Mouse (Mus musculus) kidney, adult 8-10 months (tissue): Measurements from ENCODE around the gene Tomm40.

Experiments used
- DNase-seq, 2 experiments: peaks; one replicate each; pipeline ENCODE4 v3.0.0; 2022

Gene Tomm40

DNA sequence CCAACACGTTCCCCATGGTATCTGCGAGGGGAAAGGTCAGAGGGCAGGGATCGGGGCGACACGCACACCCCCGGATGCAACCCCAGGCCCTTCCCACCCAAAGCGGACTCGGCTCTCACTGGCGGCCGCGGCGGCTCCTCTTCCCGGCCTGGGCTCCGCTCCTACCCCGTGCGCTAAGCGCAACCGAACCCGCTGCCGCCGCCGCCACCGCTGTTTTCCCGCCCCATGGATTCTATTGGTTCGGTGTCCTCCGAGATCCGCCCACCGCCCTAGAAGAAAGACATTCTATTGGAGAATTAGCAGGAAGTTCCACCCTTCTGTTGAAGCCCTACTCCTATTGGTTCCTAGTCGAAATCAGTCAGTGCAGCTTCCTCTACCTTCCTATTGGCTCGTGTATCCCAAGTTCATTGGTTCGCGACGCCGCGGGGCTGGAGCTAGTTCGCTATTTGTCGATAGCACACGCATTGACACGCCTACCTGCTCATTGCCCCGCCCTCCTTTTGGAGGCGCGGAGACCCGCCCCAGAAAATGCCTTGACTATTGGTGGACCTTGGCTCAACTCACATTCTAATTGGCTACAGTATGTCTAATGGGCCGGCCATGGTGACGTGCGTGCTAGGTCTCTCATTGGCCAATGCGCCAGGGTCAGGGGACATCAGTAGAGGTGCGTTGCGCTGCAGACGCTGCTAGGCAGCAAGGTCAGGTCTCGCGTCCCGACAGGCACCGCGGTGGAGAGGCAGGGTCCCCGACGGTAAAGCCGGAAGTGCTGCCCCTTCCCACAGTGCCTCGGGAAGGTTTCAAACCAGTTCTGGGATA lies at the start of gene Tomm40:
TSS of gene Tomm40 (minus strand) at position 200 of the 816 bp plus-strand sequence.
- DNase-seq, result peak; percentile 100

DNA sequence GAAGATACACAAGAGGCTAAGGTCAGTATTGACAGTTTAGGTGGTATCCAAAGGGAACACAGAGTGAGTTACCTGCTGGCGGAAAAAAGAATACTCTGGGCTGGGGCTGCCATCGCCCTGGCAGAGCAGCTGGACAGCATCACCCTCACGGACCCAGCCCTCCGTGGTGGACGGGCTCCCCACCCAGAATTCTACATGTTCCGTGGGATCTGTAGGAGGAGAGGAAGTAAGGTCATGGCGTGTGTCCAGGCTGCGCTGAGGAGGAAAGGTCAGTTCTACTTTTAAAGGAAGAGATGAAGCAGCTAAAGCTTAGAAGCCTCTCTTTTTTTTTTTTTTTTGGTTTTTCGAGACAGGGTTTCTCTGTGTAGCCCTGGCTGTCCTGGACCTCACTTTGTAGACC lies 49.3 kb upstream of the Tomm40 start:
- DNase-seq, result no peak

DNA sequence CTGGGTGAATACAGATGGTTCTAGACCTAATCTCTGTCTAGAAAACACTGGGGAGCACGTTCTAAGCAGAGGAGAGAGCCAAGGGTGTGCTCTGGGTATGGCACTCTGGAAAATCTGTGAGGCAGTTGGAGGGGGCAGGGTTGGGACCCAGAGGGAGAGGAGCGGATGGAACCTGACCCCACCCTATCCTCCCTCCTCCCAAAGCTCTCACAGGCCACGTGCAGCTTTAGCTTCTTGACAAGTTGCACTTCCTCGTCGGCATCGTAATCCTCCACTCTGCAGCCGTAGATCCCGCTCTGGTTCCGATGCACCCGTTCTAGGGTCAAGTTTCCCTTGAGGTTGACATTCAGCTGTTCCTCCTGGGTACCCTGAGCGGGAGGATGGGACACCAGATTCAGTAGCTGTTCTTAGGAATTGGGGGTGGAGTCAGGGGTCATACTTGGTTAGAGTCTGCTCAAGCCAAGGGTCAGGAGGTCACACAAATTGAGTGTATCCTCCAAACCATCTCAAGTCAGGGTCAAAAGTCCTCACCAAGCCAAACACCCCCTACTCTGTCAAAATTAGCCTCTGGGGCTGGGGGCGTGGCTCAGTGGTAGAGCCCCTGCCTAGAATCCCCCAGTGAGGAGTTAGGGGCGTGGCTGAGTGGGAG lies 48.7 kb upstream of the Tomm40 start:
- DNase-seq, result peak in 1 of 2 experiments; percentile 30

DNA sequence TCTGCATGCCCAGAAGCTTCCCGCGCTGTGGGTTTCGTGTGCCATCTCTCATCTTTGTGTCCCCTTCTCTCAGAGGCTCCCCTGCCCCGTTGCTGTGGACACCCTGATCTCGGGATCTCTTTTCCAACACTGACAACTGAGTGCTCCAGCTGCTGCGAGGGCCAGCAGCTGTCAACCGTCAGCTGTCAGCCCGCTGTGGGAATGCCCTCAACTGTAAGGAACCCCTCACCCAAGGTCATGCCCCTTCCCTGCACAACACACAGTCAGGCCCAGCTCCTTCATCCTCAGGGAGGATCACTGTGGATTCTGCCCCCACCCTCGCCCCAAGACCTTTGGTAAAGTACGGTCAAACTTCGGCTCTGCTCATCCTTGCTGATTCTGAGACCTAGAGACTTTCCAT lies 47.0 kb upstream of the Tomm40 start:
- no peak for DNase-seq

DNA sequence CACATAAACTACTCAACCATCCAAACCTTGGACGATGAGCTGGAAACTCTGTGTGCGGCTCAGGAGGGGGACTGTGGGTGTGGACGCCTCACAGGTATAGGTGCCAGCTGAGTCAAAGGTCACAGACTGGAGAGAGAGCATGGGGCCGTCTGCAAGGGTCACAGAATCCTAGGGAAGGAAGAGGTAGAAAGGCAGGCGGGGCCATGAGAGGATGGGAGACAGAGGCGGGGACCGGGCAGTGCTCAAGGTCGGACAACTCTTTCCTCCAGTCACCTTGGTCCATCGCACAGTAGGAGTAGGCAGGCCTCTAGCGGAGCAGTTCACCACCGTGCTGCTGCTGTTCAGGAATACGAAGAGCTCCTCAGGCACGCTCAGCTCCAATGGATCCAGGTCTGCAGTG lies 44.8 kb upstream of the Tomm40 start:
- no peak for DNase-seq

DNA sequence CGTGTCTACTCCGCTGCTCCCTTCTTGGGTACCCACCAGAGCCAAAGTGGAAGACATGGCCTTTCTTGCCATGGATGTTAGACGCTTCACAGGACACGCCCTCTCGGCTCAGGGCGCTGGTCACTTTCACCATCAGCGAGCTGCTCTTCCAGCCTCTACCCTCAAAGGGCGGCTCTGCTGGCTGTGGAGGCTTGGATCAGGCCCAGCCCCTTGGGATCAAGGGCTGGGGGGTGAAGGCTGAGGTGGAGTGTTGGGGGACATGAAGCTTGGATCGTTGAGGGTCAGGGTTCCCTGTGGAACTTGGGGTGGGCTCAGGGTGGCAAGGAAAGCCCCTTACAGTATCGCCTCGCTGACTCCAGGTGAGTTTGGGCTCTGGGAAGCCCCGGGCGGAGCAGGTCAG lies 43.4 kb upstream of the Tomm40 start:
- DNase-seq, result no peak

DNA sequence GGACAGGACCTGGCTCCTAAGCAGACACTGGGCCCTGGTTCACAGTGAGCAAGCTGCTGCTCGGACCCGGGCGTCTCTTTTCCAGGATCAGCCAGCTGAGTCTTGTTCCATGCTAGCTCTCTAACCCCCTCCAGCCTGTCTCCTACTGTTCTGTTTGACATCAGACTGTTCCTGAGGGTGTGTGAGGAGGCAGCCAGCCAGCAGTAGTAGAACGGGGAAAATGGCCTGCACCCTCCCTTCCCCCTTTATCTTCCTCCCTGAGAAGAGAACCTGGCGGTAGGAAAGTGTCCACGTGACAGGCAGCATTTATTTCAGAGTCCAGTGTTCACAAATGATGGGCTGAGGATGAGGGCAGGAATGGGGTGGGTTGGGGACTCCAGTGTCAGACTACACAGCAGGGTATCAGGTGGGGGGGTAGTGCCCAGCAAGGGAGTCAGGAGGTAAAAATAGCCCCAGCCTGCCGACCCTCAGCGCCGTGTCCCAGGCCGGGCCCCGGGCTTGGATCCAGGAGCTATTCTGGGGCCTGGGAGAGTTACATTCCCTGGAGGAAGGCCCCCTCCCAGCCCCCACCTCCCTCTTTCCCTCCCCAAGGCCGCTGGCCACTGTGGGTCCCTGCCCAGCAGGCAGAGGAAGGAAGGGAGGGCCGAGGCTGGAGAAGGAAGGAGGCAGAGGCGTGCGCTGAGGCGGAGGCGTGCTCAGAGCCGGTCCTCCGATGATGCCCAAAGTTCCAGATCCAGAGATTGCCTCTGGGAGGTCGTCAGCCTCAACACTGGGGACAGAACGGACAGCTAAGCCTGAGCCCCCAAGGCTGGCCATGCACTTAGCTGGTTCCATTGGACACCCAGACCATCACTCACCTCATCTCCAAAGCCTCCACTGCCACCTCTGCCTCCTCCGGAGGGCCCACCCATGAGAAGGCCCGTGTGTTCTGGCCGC lies 40.9 kb upstream of the Tomm40 start:
- DNase-seq, result peak; percentile 64

DNA sequence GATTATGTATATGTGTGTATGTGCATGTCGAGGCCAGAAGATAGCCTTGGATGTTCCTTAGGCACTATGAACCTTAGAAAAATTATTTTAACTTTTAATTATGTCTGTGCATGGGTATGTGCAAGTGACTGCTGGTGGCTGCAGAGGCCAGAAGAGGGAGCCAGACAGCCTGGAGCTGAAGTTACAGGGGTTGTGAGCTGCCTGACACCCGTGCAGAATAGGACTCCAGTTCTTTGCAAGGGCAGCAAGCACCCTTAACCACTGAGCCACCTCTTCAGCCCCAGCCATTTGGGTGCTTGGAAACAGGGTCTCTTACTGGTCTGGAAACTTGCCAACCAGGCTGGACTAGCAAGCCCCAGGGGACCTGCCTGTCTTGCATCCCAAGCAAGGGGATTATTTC lies 39.8 kb upstream of the Tomm40 start:
- DNase-seq, result no peak

DNA sequence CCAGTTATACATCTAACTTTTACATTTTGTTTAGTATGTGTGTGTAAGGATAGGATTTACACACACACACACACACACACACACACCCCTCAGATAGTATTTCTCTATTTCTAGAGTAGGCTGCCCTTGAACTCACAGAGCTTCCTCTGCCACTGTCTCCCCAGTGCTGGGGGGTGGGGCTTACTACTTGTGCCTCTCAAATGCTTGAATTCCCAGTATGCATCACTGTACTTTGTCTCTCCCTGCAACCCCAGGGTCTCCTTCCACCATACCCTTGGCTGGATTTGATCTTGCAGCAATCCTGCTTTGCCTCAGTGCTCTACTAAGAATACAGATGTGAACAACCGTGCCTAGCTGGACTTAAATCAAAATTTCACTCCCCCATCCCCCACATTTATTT lies 38.8 kb upstream of the Tomm40 start:
- no peak for DNase-seq

DNA sequence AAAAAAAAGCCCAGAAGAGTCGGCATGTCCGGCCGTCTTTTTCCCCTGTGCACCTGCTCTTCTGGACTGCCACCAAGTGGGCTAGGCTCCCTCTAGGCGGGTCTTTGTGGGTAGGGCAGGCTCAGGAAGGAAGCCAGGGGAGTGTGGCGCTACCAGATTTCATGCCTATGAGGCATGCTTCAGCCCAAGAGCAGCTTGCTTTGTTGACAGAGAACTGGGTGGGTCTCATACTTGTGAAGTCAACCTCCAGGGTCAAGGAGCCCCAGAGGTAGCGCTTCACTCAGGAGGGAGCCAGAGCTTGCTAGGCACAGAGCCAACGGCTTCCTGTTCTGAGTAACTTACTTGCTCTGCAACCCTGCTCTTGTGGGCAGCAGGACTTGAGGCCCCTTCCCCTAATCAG lies 38.3 kb upstream of the Tomm40 start:
- peak in 1 of 2 experiments; percentile 41 for DNase-seq

DNA sequence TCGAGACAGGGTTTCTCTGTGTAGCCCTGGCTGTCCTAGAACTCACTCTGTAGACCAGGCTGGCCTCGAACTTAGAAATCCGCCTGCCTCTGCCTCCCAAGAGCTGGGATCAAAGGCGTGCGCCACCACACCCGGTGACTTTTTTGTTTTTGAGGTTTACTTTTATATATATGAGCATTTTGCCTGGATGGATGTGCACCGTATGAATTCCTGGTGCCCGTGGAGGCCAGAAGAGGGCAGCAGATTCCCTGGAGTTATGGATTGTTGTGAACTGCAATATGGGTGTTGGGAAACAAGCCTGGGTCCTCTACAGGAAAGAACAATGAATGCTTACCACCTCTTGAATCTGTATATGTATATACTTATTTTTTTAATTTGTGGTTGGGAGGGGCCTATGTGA lies 37.4 kb upstream of the Tomm40 start:
- DNase-seq, result no peak

DNA sequence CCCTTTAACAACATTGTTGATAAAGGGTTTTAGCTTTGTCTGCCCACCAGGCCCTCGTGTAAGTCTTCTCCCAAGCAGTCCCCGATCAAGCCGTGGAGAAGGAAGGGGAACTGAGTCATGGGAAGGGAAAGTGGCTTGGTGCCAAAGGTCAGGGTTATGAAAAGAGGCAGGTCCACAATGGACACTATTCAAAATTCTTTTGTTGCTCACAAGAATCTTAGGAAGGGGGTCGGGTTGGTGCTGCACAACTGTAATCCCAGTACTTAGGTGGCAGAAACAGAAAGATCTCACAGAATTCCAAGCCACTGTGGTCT lies 35.8 kb upstream of the Tomm40 start:
- DNase-seq, result no peak

DNA sequence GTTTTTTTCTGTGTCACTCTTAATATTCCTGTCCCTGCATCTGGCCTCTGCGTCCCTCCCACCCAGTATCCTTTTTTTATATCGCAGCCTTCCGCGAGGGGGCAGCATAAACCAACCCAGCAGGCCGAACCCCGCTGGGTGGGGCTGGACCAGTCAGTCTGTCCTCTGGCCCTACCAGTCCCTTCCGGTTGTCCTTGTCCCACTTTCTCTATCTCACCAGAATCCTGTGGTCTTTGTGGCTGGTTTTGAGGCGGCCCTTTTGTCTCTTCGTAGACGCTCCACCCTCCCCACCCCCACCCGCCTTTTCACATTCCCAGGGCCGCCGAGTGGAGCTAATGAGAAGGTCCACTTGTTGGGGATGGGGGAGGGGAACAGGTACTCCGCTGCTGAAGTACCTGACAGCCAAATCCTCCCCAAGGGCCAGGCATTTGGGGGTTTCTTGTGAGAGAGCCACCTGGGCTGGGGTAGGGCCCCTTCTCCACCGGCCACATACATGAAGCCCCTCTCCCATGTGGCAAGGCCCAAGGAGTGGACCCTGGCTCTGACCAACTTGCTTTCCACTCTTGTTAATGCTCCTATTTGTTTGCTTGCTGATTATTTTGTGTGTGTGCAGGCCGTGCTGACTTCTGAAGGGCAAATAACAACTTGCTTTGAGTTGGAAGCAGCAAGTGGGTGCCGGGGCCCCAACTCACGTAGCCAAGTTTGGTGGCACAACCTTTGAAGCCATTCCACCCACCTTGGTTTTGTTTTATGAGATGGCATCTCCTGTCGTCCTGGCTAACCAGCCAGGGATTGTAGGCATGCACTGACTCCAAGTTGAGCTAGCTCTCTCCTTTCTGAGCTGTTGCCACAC lies 35.2 kb upstream of the Tomm40 start, which contains the start of gene Nectin2:
TSS of gene Nectin2 (minus strand) at position 267 of the 853 bp plus-strand sequence.
- DNase-seq, result peak; percentile 88 to 90

DNA sequence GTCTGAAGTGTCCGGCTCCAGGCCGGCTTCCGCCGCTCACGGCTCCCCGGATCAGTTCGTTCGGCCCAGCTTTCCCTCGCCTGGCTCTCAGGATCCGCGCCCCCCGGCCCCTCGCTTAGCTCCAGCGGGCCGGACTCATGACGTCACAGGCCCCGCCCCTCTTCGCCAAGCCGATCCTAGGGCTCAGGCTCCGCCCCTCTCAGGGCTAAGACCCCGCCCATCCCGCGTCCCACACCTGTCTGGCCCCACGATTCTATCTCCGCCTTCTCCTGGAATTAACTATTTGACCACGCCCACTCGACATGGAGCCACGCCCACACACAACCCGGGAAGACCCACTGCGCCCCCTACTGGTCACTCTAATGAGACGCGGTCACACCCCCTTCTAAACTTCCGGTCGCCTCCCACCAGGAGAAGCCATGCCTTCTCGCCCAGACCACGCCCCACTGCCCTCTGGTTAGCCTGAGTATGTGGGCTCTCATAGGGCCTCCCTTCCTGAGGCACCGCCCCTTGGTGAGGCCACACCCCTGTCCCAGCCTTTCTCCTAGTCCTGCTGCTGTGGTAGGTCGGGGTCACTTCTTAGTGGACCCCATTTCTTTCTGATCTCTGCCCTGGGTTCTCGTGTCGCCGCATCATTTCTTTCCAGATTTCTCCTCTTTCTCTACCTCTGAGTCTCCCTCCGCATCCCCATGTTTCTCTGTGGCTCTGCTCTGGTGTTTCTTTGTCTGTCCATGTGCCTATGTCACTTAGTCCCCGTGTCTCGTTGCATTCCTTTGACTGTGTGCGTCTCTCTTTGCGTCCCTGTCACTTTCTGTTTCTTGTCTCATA lies 34.4 kb upstream of the Tomm40 start:
- peak; percentile 99 to 100 for DNase-seq

DNA sequence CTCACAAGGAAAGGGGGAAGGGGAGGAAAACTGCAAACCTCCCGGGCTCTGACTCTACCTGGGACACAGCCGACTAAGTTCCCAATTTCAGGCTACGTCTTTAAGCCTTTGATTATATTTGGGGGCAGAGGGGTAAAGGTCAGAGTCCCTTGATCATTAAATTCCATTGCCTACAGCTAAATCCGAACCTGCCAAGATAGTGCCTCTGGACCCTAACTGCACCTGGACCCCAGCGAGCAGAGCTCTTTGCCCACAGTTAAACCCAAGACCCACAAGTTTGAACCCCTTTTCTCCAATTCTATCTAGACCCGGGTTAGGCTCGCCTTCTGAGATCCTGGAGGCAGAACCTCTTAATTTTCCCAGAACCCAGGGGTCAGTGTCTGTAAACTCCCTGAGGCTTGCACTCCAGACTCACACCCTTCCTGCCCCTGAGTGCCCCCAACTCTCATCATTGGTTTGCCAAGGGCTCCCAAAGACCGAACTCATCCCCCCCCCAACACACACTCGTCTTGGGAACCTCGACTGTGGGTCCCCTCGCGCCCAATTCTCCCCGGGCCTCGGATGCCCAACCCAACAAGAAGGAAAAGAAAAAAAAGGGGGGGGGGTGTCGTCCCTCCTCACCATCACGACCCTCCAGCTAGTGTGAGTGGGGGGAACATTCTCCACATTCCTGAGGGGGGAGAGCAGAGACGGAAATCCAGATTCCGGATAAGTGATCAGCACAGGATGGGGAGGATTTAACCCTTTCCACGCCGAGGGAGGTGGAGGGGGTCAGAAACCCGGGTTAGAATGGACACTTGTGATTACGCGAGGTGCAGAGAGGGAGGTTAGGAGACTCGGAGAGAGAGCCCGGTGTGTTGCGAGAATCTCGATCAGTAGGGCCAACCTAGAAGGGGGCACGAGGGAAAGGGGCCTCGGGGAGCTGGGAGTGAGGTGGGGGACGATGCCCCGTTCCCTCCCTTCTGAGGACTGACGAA lies 33.3 kb upstream of the Tomm40 start:
- DNase-seq, result peak in 1 of 2 experiments; percentile 56

DNA sequence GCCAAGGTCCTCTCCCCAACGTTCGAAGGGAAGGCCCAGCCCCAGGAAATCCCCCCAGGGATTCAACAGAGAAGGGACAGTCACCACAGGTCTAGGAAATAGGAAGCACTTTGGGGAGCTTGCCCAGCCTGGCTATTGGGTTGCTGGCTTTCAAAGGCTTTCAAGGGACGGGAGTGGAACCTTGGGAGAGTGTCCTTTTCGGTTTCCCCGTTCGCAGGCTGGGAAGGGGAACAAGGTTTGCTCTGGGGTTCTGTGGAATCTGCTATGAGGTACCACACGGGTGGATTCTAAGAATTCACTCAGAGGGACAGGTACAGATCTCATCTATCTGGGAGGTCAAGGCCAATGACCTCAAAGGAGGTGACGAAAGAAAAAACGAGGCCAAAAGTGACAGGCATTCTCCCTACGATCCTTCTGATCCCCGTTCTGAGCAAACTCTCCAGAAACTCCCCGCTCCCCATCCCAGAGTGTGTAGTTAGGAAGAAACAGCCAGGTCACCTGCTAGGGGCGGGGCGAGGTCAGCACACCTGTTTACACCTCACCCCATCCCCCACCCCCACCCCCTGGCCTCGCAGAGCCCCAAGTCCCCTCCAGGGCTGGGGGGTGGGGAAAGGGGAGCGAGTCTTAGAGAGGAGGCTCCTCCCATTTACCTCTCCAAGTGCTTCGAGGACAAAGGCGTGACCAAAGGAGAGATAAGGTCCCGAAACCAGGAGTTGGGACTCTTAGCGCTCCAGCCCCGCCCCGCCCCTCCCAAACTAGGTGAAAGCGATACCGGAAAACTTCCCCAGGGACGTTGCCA lies 32.4 kb upstream of the Tomm40 start:
- DNase-seq, result peak; percentile 56 to 81

DNA sequence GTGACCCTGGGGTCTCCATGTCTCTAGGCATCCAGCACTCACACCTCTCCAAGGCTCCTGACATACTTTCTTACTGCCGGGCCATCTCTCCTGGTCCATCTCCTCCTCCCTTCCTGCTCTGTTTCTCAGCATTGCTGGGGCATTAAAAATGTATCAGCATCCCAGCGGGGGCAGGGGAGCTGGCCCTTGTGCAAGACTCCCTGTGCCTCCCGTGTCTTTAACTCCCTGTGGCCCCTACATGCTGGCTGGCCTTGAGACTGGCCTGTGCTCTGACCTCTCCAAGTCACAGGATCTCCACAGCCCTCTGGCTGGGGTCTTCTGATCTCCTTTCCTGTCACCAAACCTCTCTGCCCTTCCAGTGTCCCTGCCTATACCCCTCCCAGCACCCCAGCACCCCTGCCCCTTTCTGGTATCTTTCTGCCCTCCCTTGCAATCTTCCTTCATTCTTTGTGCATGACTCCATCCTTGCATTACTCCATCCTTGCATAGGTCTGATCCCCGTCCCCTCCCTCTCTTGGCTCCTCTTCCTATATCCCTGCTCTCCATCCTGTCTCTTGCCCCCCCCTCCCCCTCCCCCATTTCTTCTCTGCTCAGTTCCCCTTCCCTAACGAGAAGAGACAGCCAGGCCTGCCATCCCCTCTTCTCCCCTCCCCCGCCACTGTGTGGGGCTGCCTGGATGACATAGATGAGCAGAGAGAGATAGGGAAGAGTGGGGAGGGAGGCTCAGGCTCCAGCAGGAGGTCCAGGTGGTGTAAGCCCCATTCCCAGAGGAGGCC lies 31.4 kb upstream of the Tomm40 start:
- DNase-seq, result no peak

DNA sequence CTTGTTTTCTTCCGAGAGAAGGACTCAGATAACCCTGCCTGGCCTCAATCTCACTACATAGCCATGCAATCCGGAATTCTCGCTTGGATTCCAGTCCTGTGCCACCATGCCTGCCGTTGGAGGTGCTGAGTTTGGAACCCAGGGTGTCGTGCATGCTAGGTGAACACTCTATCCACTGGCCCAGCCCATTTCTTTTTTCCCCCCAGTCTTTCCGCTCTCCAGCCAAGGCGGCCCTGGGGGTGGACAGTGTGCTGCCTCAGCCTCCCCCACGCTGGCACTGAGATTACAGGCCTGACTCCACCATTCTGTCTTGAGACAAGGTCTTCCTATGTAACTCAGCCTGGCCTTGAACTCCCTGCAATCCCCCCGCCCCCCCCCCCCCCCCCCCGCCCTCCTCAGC lies 30.7 kb upstream of the Tomm40 start:
- DNase-seq, result no peak
